8 mouse cellular contexts compared by ENCODE assay signal in genomic region chr11:98295013-98295585, GRCm38 (mm10). TPM values are rescaled to one million over a fixed set of nuclear protein-coding genes. Genes with fewer than 3 reads are reported as not detected.
A peak's percentile ranks its signal among the peaks of the same experiment; 100 is the strongest.
DNase-seq lines count a peak whose midpoint lies in the region; ATAC-seq and TF ChIP-seq lines count a peak whose summit lies in the region.

No protein-coding gene starts in this region.

- H3K9ac ChIP-seq in lung, postnatal 0 days (replicated peaks; ENCODE audit: low read depth), result 0 out of 2 replicates have a peak overlapping the region, but pooled peaks have one; percentile 29
- peak overlapping the region; percentile 49; the same call in 1 of the 2 replicates for H3K9ac ChIP-seq in heart, postnatal 0 days (replicated peaks; ENCODE audit: low read depth, low read length)
- H3K9ac ChIP-seq in midbrain, embryonic 12.5 days (replicated peaks), result peak overlapping the region; percentile 79

- WGBS in lung, postnatal 0 days, result 9% methylated on average over 9 of the region's 9 CpGs
- WGBS in heart, postnatal 0 days, result 9% methylated on average over 9 of the region's 9 CpGs
- WGBS in midbrain, embryonic 12.5 days, result 4% methylated on average over 9 of the region's 9 CpGs

- H3K4me1 ChIP-seq in lung, postnatal 0 days (ENCODE audit: insufficient read depth, low read depth, low read length), result 0 out of 2 replicates have a peak, but pooled peaks cover 3% of the 10 kb centered on the region
- H3K4me1 ChIP-seq in heart, postnatal 0 days (ENCODE audit: control insufficient read depth, insufficient read depth), result peaks cover 8% of the 10 kb centered on the region; the same call in 1 of the 2 replicates
- peaks cover 43% of the 10 kb centered on the region for H3K4me1 ChIP-seq in midbrain, embryonic 12.5 days

- peak overlapping the region; percentile 93 for H3K4me2 ChIP-seq in lung, postnatal 0 days (replicated peaks; ENCODE audit: low read depth, low read length)
- peak overlapping the region; percentile 98 for H3K4me2 ChIP-seq in heart, postnatal 0 days (ENCODE audit: low read depth, low read length)
- peak overlapping the region; percentile 98 for H3K4me2 ChIP-seq in midbrain, embryonic 12.5 days (replicated peaks)

- no peak overlapping the region for H3K27ac ChIP-seq in lung, postnatal 0 days (ENCODE audit: low read length)
- no peak overlapping the region for H3K27ac ChIP-seq in heart, postnatal 0 days (ENCODE audit: low read depth)
- 0 out of 2 replicates have a peak overlapping the region, but pooled peaks have one; percentile 43 for H3K27ac ChIP-seq in midbrain, embryonic 12.5 days (replicated peaks)

- H3K36me3 ChIP-seq in lung, postnatal 0 days (ENCODE audit: insufficient read depth, low read length), result no peaks in the 10 kb centered on the region
- no peaks in the 10 kb centered on the region for H3K36me3 ChIP-seq in heart, postnatal 0 days (replicated peaks; ENCODE audit: control insufficient read depth, insufficient read depth, low read length)
- no peaks in the 10 kb centered on the region for H3K36me3 ChIP-seq in midbrain, embryonic 12.5 days

- DNase-seq in lung, postnatal 0 days (ENCODE audit: low spot score), result no peak
- DNase-seq in lung, postnatal 36 days, result no peak
- peak; percentile 61 for DNase-seq in cerebellum, adult 8-10 months
- no peak for DNase-seq in heart, postnatal 0 days (ENCODE audit: low spot score)
- DNase-seq in layer of hippocampus, adult 9-10 months (ENCODE audit: low spot score), result no peak
- no peak for DNase-seq in urinary bladder, postnatal 36 days (ENCODE audit: low spot score in 2 of 2)

- TF ChIP-seq EP300 in lung, postnatal 0 days (IDR thresholded peaks at IDR 0.05), result no peak
- no peak for TF ChIP-seq EP300 in heart, postnatal 0 days (IDR thresholded peaks at IDR 0.05; ENCODE audit: low read depth)

- H3K9me3 ChIP-seq in lung, postnatal 0 days (ENCODE audit: low read length), result no peaks in the 10 kb centered on the region
- no peaks in the 10 kb centered on the region for H3K9me3 ChIP-seq in heart, postnatal 0 days (replicated peaks; ENCODE audit: control insufficient read depth, low read length)
- H3K9me3 ChIP-seq in midbrain, embryonic 12.5 days, result no peaks in the 10 kb centered on the region

- no peak for TF ChIP-seq CTCF in lung, postnatal 0 days (IDR thresholded peaks at IDR 0.05)
- TF ChIP-seq CTCF in heart, postnatal 0 days (IDR thresholded peaks at IDR 0.05; ENCODE audit: low read depth), result no peak

- H3K4me3 ChIP-seq in lung, postnatal 0 days (ENCODE audit: low read depth, low read length), result peak overlapping the region; percentile 53
- H3K4me3 ChIP-seq in heart, postnatal 0 days (ENCODE audit: low read depth, low read length), result peak overlapping the region; percentile 71
- H3K4me3 ChIP-seq in midbrain, embryonic 12.5 days, result peak overlapping the region; percentile 66

- no peak for ATAC-seq in lung, postnatal 0 days
- no peak for ATAC-seq in heart, postnatal 0 days (ENCODE audit: insufficient read depth, low read depth)
- ATAC-seq in midbrain, embryonic 12.5 days (ENCODE audit: low FRiP score, low read depth), result peak; percentile 33; the same call in 1 of the 2 replicates
- ATAC-seq in granulocyte monocyte progenitor cell, adult 5-6 weeks (replicated peaks; ENCODE audit: poor library complexity, severe bottlenecking), result no peak

- H3K27me3 ChIP-seq in lung, postnatal 0 days (replicated peaks; ENCODE audit: insufficient read depth, low read length), result 0 out of 2 replicates have a peak, but pooled peaks cover 4% of the 10 kb centered on the region
- H3K27me3 ChIP-seq in heart, postnatal 0 days (ENCODE audit: control insufficient read depth, insufficient read depth, low read length), result peaks cover 4% of the 10 kb centered on the region
- H3K27me3 ChIP-seq in midbrain, embryonic 12.5 days, result peaks cover 44% of the 10 kb centered on the region

RNA-seq across cellular contexts. Expression of gene Neurod2, which starts 34.3 kb away (rescaled TPM):
- not detected in 2 replicates for polyA plus RNA-seq in lung, postnatal 0 days (2015; fragmentation: Nextera tagmentation; extraction: Ambion mirVana)
- total RNA-seq in heart, postnatal 0 days (2014; rRNA removed; ENCODE audit: low replicate concordance), result not detected in 2 replicates
- not detected in 2 replicates for polyA plus RNA-seq in heart, postnatal 0 days (2015; fragmentation: Nextera tagmentation; extraction: Ambion mirVana)
- polyA plus RNA-seq in midbrain, embryonic 12.5 days (2016; fragmentation: Nextera tagmentation; extraction: Ambion mirVana), result 1.3 and 2.3 TPM in 2 replicates
- not detected in 2 replicates for total RNA-seq in granulocyte monocyte progenitor cell, adult 5-6 weeks (2014; fragmentation: Nextera tagmentation)
- total RNA-seq in granulocyte monocyte progenitor cell, adult 5-6 weeks (2017), result not detected in 2 replicates

RNA-seq across cellular contexts. Expression of gene Ppp1r1b, which starts 53.1 kb away (rescaled TPM):
- polyA plus RNA-seq in lung, postnatal 0 days (2015; fragmentation: Nextera tagmentation; extraction: Ambion mirVana), result 11.8 and 18.6 TPM in 2 replicates
- total RNA-seq in heart, postnatal 0 days (2014; rRNA removed; ENCODE audit: low replicate concordance), result 16.3 and 18.6 TPM in 2 replicates
- polyA plus RNA-seq in heart, postnatal 0 days (2015; fragmentation: Nextera tagmentation; extraction: Ambion mirVana), result 32.1 and 38.5 TPM in 2 replicates
- polyA plus RNA-seq in midbrain, embryonic 12.5 days (2016; fragmentation: Nextera tagmentation; extraction: Ambion mirVana), result 1.2 and 1.4 TPM in 2 replicates
- not detected in 2 replicates for total RNA-seq in granulocyte monocyte progenitor cell, adult 5-6 weeks (2014; fragmentation: Nextera tagmentation)
- total RNA-seq in granulocyte monocyte progenitor cell, adult 5-6 weeks (2017), result not detected in 2 replicates

Comparison
In these comparisons a context has a peak if more than half of its experiments do, and no peak if none do; other contexts are left out.
1. H3K9ac ChIP-seq: peak in every context shown above with its lines; median percentile 79 in midbrain, embryonic 12.5 days; 49 in heart, postnatal 0 days; 29 in lung, postnatal 0 days.